Mouse (Mus musculus): ENCODE measurements around the gene Fam162a.

DNA sequence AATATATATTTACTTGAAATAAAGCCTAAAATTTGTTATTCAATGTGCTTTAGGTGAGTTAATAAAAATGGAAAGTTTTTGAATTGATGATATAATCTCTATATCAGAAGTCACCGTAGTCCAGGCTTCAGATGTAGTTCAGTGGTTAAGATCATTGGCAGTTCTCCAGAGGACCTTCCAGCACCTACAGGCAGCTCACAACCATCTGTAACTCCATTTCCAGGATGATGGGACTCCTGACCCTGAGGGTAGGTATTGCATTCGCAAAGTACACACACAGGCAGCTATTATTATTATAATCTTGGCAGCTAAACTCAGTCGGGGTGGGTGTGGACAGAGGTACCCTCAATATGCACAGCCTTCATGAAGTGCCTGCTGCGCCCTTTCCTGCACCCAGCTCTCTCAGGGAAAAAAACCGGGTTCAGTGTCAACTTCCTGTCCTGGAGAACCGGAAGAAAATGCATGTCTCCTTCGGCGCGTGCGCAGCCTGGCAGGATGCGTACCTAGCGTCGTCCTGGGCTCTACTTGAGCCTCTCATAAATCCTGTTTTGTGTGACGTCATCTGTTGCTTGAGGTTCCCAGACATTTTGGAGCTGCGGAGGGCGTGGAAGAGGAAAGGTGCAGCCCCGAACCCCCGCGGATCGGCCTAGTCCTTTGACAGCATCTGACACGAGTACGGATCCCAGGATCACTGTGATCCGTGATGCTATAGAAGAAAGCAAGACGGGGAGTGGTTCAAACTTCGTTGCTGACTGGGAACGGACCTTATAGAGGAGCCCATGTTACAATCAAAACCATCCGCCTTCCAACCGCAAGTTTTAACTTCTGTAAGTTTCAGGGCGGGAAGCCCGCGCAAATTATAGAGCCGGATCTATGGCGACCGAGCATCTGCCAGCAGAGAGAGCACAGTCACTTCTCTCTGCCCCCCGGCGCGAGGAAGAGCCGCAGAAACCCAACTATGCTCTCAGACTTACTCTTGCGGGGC, 30.5 kb downstream of the Fam162a start, which contains the start of gene Wdr5b:
- no peak for TF ChIP-seq CTCF (IDR thresholded peaks at IDR 0.05; ENCODE audit: low read depth, low read length)
- TF ChIP-seq GATA1 (IDR thresholded peaks at IDR 0.05; ENCODE audit: borderline replicate concordance, low read length): no peak

Data from G1E (cell line).